Mouse (Mus musculus) erythroid progenitor cell, adult 5-6 weeks (primary cell): Measurements from ENCODE around the gene Sppl2b. TPM values are rescaled to one million over a fixed set of nuclear protein-coding genes. Genes with fewer than 3 reads are reported as not detected.
"Not testable (repeated sequence)": the region's sequence is repeated elsewhere in the genome, so short reads cannot be mapped to it uniquely, and the experiment has no call there.

Experiments
- ATAC-seq: replicated peaks from 2 replicates; pipeline ENCODE4 v1.8.0; 2016; ENCODE audit warnings: moderate number of reproducible peaks, mild to moderate bottlenecking, moderate TSS enrichment, inconsistent platforms; ENCODE audit not compliant: poor library complexity, low FRiP score, severe bottlenecking
- total RNA-seq, 2 experiments: library from RNA; stranded (forward) in 1 of 2; stranded (reverse) in 1 of 2; fragments of 150-400 nt in 1 of 2; fragments of 186-747, 209-891 nt in 1 of 2; gene quantifications; 2 replicates each; pipeline versions ENCODE4 v1.2.3 to v1.2.4; 2015 to 2017; ENCODE audit warnings: low replicate concordance in 2 of 2

The Sppl2b gene
- total RNA-seq, 2 experiments from 2014 or later = 270 to 322 TPM

- no peak for ATAC-seq
Observed at GRCm38 (mm10) chr10:80823316-80823715, 31.8 kb upstream of the Sppl2b start.

GRCm38 (mm10) chr10:80823847-80824643 is 31.0 kb upstream of the Sppl2b start:
- peak; percentile 57 for ATAC-seq

- no peak for ATAC-seq
Observed at GRCm38 (mm10) chr10:80824827-80825226, 30.2 kb upstream of the Sppl2b start.

- peak; percentile 88 for ATAC-seq
Observed at GRCm38 (mm10) chr10:80826151-80827062, 28.7 kb upstream of the Sppl2b start, which contains the start of gene Oaz1. TSS of gene Oaz1 (plus strand) at chr10:80826656.

GRCm38 (mm10) chr10:80827063-80827869 is 27.8 kb upstream of the Sppl2b start:
- no peak for ATAC-seq

- no peak for ATAC-seq
Observed at GRCm38 (mm10) chr10:80827870-80828420, 27.1 kb upstream of the Sppl2b start.

- not testable (repeated sequence) for ATAC-seq
Observed at GRCm38 (mm10) chr10:80828587-80828986, 26.5 kb upstream of the Sppl2b start.

- no peak for ATAC-seq
Observed at GRCm38 (mm10) chr10:80829359-80830278, 25.5 kb upstream of the Sppl2b start.

- no peak for ATAC-seq
Observed at GRCm38 (mm10) chr10:80831136-80831535, 23.9 kb upstream of the Sppl2b start.

GRCm38 (mm10) chr10:80832818-80833217 is 22.3 kb upstream of the Sppl2b start:
- ATAC-seq = no peak

- ATAC-seq = no peak
Observed at GRCm38 (mm10) chr10:80835617-80836016, 19.5 kb upstream of the Sppl2b start.

- ATAC-seq = no peak
Observed at GRCm38 (mm10) chr10:80836949-80837379, 18.1 kb upstream of the Sppl2b start.

GRCm38 (mm10) chr10:80837827-80838226 is 17.2 kb upstream of the Sppl2b start:
- ATAC-seq = no peak

GRCm38 (mm10) chr10:80838346-80838912 is 16.6 kb upstream of the Sppl2b start:
- no peak for ATAC-seq

- ATAC-seq = no peak
Observed at GRCm38 (mm10) chr10:80839848-80840247, 15.2 kb upstream of the Sppl2b start.

- ATAC-seq = no peak
Observed at GRCm38 (mm10) chr10:80841685-80842084, 13.4 kb upstream of the Sppl2b start.

- ATAC-seq = no peak
Observed at GRCm38 (mm10) chr10:80842334-80842733, 12.7 kb upstream of the Sppl2b start.
